Mouse (Mus musculus) liver, postnatal 0 days (tissue): ENCODE data around the gene Zc3h12a. TPM values are rescaled to one million over a fixed set of nuclear protein-coding genes. Genes with fewer than 3 reads are reported as not detected.

Source experiments
- ATAC-seq: fragments of 200-750 bp; cut with Nextera tagmentation; 2 replicates; pipeline ENCODE4 v1.8.0; 2017; ENCODE audit warnings: mild to moderate bottlenecking, moderate library complexity
- DNase-seq: peaks from one replicate; pipeline ENCODE4 v3.0.0-alpha.2; 2016
- H3K27ac ChIP-seq: fragments of 300-500 bp; sonication (generic); 2 replicates; pipeline ENCODE4 v1.5.1; 2014; ENCODE audit warnings: antibody characterized with exemption, moderate library complexity, mild to moderate bottlenecking, low read depth
- H3K27me3 ChIP-seq: fragments of 300-500 bp; sonication (generic); 2 replicates; pipeline ENCODE4 v1.6.1; 2014; ENCODE audit warnings: low read length, control low read depth, mixed read lengths; ENCODE audit not compliant: insufficient read depth
- H3K36me3 ChIP-seq: fragments of 300-500 bp; sonication (generic); replicated peaks from 2 replicates; pipeline ENCODE4 v1.6.1; 2014; ENCODE audit warnings: mild to moderate bottlenecking, control low read depth, low read length, moderate library complexity, mixed read lengths; ENCODE audit not compliant: insufficient read depth
- H3K4me1 ChIP-seq: fragments of 300-500 bp; sonication (generic); 2 replicates; pipeline ENCODE4 v1.6.1; 2014; ENCODE audit warnings: antibody characterized with exemption, mild to moderate bottlenecking, control low read depth; ENCODE audit not compliant: insufficient read depth
- H3K4me2 ChIP-seq: fragments of 300-500 bp; sonication (generic); 2 replicates; pipeline ENCODE4 v1.6.1; 2014; ENCODE audit warnings: low read depth, mild to moderate bottlenecking, low read length, moderate library complexity, mixed read lengths
- H3K4me3 ChIP-seq: fragments of 300-500 bp; sonication (generic); 2 replicates; pipeline ENCODE4 v1.5.1; 2014; ENCODE audit warnings: low read depth, low read length
- H3K9ac ChIP-seq: fragments of 300-500 bp; sonication (generic); replicated peaks from 2 replicates; pipeline ENCODE4 v1.6.1; 2014; ENCODE audit warnings: mild to moderate bottlenecking, moderate library complexity
- H3K9me3 ChIP-seq: fragments of 300-500 bp; sonication (generic); 2 replicates; pipeline ENCODE4 v1.6.1; 2016; ENCODE audit warnings: mild to moderate bottlenecking, control low read depth, low read length, mixed read lengths
- CTCF ChIP-seq: sonication (generic); IDR thresholded peaks from 2 replicates; pipeline ENCODE4 v1.5.1; 2016; ENCODE audit warnings: antibody characterized with exemption, low read depth
- EP300 ChIP-seq: IDR thresholded peaks from 2 replicates; pipeline ENCODE4 v1.6.1; 2016; ENCODE audit warnings: antibody characterized with exemption, low read depth, mild to moderate bottlenecking
- WGBS: fragments of 180-500 bp; shearing (Covaris S2); extraction: QIAGEN DNeasy Blood & Tissue Kit; methylation state at CpG from one replicate; pipeline ENCODE4 v1.1.7; 2014; ENCODE audit not compliant: insufficient replicate concordance; 5-methylcytosine and 5-hydroxymethylcytosine counted together
- polyA plus RNA-seq: library from polyadenylated mRNA; unstranded; fragments of >200 nt; fragmentation: Nextera tagmentation; extraction: Ambion mirVana; gene quantifications from 2 replicates; pipeline ENCODE4 v1.2.1, GENCODE M21; 2015

Gene Zc3h12a
- polyA plus RNA-seq, 1 experiment from 2014 or later: 0.48 TPM

DNA sequence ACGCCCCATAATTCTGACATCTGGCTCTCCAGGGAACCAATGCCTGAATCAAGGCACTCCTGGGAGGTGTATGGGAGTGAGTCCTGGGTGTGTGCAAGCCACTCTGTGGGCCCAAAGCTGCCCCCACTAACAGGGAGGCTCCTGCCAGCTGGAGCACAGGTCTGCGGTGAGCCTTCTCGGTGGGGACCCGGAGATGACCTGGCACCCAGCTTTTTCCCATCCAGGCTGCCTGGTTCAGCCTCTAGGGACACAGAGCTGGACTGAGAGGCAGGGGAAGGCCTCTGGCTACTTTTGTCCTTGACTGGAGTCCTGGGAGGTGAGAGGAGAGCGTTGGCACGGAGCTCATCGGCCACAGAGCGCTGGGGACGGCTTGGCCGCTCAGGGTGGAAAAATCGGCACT lies 7.9 kb downstream of the Zc3h12a start:
- H3K4me1 ChIP-seq: peaks cover 52% of the 10 kb centered on the region

DNA sequence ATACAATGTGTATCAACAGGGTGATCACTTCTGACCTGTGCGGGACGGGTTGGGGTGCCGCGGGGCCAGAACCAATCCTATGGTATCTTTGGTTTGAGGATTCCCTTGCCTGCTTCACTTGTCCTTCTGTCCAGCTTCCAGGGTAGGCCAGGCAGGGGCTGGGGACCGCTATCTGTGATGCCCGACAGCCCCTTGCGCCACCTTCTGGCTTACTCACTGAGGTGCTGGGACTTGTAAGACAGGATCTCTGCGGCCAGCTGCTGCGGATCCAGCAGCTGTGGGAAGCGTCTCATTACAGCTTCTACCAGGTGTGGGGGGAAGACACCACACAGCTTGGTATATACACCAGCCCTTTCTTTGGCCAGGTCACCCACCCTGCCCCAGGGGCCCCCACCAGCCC lies 8.6 kb downstream of the Zc3h12a start:
- Histone ChIP-seq H3K36me3 (peaks cover 21% of the 10 kb centered on the region), H3K4me2 (no peak overlapping the region), H3K4me1 (peaks cover 46% of the 10 kb centered on the region), H3K27me3 (no peaks in the 10 kb centered on the region), H3K27ac (no peak overlapping the region), H3K9ac (no peak overlapping the region), H3K4me3 (no peak overlapping the region), H3K9me3 (no peaks in the 10 kb centered on the region)
- WGBS: 71% methylated on average over 10 of the region's 10 CpGs
- no peak for ATAC-seq
- no peak for DNase-seq
- TF ChIP-seq CTCF (peak; percentile 30), EP300 (no peak)

More for the DNA sequence above, 7.9 kb downstream of the Zc3h12a start:
- no peak overlapping the region for H3K4me3 ChIP-seq
- no peak overlapping the region for H3K27ac ChIP-seq
- H3K9me3 ChIP-seq: no peaks in the 10 kb centered on the region
- H3K36me3 ChIP-seq: peaks cover 21% of the 10 kb centered on the region
- no peaks in the 10 kb centered on the region for H3K27me3 ChIP-seq
- H3K9ac ChIP-seq: no peak overlapping the region
- DNase-seq (no peak), ATAC-seq (no peak)
- 86% methylated on average over 11 of the region's 11 CpGs for WGBS
- no peak for TF ChIP-seq EP300
- TF ChIP-seq CTCF: no peak
- no peak overlapping the region for H3K4me2 ChIP-seq

DNA sequence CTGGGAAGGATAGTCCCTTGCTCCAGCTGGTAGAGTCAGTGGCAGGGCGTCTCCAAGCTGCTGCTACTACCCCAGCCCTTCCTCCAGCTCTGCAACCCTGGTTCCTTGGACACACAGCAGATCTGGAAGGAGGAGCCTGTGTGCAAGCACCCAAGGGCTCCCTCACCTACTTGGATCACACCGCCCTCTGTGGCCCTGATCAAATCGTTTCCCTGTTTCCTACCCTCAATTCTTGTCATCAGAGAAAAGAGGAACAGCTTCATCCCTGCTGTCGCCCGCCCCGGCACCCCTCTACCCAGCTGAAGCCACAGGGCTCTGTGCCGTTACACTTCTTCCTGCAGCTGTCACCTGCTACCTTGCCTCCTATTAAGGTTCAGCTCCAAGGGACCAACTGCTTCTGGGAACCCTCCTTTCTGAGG lies 9.7 kb downstream of the Zc3h12a start:
- H3K4me2 ChIP-seq: no peak overlapping the region
- H3K27ac ChIP-seq: peak overlapping the region; percentile 63
- no peak overlapping the region for H3K4me3 ChIP-seq
- no peak overlapping the region for H3K9ac ChIP-seq
- peaks cover 36% of the 10 kb centered on the region for H3K4me1 ChIP-seq
- H3K9me3 ChIP-seq: no peaks in the 10 kb centered on the region
- peak; percentile 58 for DNase-seq
- no peaks in the 10 kb centered on the region for H3K27me3 ChIP-seq
- H3K36me3 ChIP-seq: peaks cover 21% of the 10 kb centered on the region
- peak; percentile 40 for ATAC-seq
- WGBS: 38% methylated on average over 7 of the region's 7 CpGs
- TF ChIP-seq EP300 (peak; percentile 43; the same call in 1 of the 2 replicates), CTCF (no peak; the same call in 1 of the 2 replicates)

DNA sequence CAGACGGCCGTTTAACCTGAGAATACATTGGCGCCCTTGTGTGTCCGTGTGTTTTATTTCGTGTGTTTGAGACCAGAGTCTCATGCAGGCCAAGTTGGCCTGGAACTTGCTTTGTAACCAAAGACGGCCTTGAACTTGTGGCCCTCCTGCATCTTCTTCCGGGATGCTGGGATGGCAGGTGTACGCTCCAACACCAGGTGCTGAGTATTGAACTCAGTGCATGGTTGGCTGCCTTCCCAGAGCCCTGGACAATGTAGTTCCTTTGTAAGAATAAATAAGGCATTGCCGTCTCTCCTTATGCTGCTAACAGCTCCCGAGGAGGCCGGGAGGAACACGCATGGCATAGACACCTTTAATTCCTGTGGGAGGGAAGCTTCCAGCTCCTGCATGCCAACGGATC lies 10.7 kb downstream of the Zc3h12a start:
- ATAC-seq (no peak), DNase-seq (no peak)
- H3K4me2 ChIP-seq: no peak overlapping the region
- no peaks in the 10 kb centered on the region for H3K9me3 ChIP-seq
- no peaks in the 10 kb centered on the region for H3K27me3 ChIP-seq
- H3K36me3 ChIP-seq: peaks cover 21% of the 10 kb centered on the region
- no peak for TF ChIP-seq CTCF
- TF ChIP-seq EP300: no peak
- no peak overlapping the region for H3K4me3 ChIP-seq
- H3K9ac ChIP-seq: no peak overlapping the region
- peaks cover 26% of the 10 kb centered on the region for H3K4me1 ChIP-seq
- peak overlapping the region; percentile 85 for H3K27ac ChIP-seq
- 64% methylated on average over 13 of the region's 13 CpGs for WGBS

DNA sequence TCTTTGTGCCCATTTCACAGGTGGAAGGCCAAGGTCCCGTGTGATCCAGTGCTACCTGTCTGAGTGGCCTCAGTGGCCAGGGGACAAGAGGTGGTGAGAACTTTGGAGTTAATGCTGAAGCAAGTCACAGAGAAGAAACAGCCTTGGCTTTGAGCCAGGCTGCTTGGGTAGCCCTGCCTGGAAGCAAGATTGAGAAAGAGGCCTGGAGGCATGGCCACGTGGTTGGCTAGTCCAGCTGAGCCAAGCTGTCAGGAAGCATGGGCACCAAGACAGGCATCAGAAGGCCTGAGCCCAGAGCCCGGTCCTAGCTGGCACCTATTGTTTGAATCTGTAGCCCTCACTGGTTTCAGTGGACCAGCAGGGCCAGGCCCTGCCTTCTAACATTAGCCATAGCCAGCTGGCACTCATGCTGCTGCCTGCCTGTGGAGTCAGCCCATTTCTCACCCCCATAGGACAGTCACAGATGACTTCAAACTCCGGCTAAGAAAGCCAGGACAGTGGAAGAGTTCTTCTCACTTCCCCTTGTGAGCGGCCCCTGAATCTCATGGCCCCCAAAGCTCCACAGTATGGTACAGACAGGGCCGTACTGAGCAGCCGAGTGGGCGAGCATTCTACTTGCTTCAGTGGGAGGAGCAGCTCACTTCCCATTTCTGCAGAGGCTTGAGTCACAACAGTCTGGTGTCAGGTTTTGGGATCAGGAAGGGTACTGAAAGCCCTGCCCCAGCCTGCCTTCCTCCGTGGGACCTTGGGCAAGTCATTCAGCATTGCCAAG lies 11.4 kb downstream of the Zc3h12a start:
- 32% methylated on average over 9 of the region's 9 CpGs for WGBS
- Histone ChIP-seq H3K36me3 (peaks cover 21% of the 10 kb centered on the region), H3K27me3 (no peaks in the 10 kb centered on the region), H3K9me3 (no peaks in the 10 kb centered on the region), H3K4me1 (peaks cover 26% of the 10 kb centered on the region), H3K27ac (peak overlapping the region; percentile 85), H3K4me2 (no peak overlapping the region), H3K4me3 (no peak overlapping the region), H3K9ac (no peak overlapping the region; the same call in 1 of the 2 replicates)
- ATAC-seq: peak; percentile 36
- TF ChIP-seq CTCF (no peak), EP300 (no peak)
- peak; percentile 54 for DNase-seq

DNA sequence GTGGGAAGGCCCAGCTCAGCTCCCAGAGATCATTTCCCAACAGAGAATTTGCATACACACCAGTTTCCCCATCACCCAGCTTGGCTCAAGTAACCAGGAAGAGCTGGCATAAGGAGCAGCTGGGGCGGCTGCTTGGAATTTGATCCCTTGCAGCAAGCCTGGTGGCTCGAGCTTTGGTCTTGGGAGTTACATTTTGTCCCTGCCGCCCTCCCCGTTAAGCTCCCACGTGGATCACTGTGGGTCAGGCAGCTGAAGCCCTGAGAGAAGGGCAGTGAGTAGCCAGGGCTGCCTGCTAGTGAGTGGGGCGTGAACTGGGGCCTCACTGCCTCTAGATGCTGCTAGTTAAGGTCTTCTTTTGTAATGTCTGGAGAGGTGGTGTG lies 11.9 kb downstream of the Zc3h12a start:
- H3K4me1 ChIP-seq: peaks cover 26% of the 10 kb centered on the region
- H3K27ac ChIP-seq: peak overlapping the region; percentile 85
- H3K36me3 ChIP-seq: peaks cover 18% of the 10 kb centered on the region
- DNase-seq (no peak), ATAC-seq (no peak)
- H3K4me3 ChIP-seq: no peak overlapping the region
- H3K27me3 ChIP-seq: no peaks in the 10 kb centered on the region
- WGBS: 54% methylated on average over 6 of the region's 6 CpGs
- TF ChIP-seq EP300: no peak
- TF ChIP-seq CTCF: no peak
- H3K9me3 ChIP-seq: no peaks in the 10 kb centered on the region
- no peak overlapping the region; the same call in 1 of the 2 replicates for H3K9ac ChIP-seq
- H3K4me2 ChIP-seq: no peak overlapping the region
